Mouse (Mus musculus): ENCODE results near the gene Plxna4.

GRCm38 (mm10) chr6:32584243-32584880 lies 3.6 kb downstream of the Plxna4 start:
- TF ChIP-seq CHD2 (IDR thresholded peaks at IDR 0.05; ENCODE audit: low read depth, low read length) (no peak), ZC3H11A (IDR thresholded peaks at IDR 0.05; ENCODE audit: borderline replicate concordance, low read depth, low read length) (no peak)

Data from ES-E14 (cell line).